Mouse (Mus musculus) G1E (cell line): Measurements from ENCODE around the gene Abcg4.

Source experiments
- CTCF ChIP-seq: IDR thresholded peaks from 2 replicates; pipeline ENCODE4 v1.5.1; 2012; ENCODE audit warnings: low read depth, low read length, inconsistent platforms, mixed read lengths
- POLR2AphosphoS5 ChIP-seq: IDR thresholded peaks from 2 replicates; pipeline ENCODE4 v1.6.1; 2012; ENCODE audit warnings: low read depth, low read length, inconsistent platforms; ENCODE audit not compliant: insufficient replicate concordance

GRCm38 (mm10) chr9:44233021-44233801 lies 55.2 kb downstream of the Abcg4 start:
- TF ChIP-seq CTCF (no peak), POLR2AphosphoS5 (no peak)
